Mouse (Mus musculus): ENCODE data around the gene Suv39h1. TPM values are rescaled to one million over a fixed set of nuclear protein-coding genes. Genes with fewer than 3 reads are reported as not detected.
"Not testable (repeated sequence)": the region's sequence is repeated elsewhere in the genome, so short reads cannot be mapped to it uniquely, and the experiment has no call there.

Gene Suv39h1
- total RNA-seq, 2 experiments from 2014 or later, result 4.0 to 4.5 TPM

DNA sequence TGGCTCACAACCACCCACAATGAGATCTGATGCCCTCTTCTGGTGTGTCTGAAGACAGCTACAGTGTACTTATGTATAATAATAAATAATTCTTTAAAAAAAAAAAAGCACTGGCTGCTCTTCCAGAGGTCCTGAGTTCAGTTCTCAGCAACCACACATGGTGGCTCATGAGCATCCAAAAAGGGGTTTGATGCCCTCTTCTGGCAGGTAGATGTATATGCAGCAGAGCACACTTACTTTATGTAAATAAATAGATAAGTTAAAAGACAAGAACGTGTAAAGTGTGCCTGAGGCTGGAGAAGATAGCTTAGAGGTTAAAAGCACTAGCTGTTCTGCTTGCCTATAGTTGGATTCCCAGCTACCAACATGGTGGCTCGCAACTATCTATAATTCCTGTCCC is 49.8 kb downstream of the Suv39h1 start:
- no peak for DNase-seq

- DNase-seq, result no peak
Observed at GRCm38 (mm10) chrX:8020111-8020778, 54.3 kb downstream of the Suv39h1 start.

GRCm38 (mm10) chrX:8018286-8018685 is 56.3 kb downstream of the Suv39h1 start, which contains the start of gene Glod5:
TSS of gene Glod5 (minus strand) at chrX:8018492.
- no peak for DNase-seq

GRCm38 (mm10) chrX:8017142-8017541 is 57.4 kb downstream of the Suv39h1 start:
- DNase-seq, result peak; percentile 7 to 34

- not testable (repeated sequence) for DNase-seq
Observed at GRCm38 (mm10) chrX:8015675-8016074, 58.9 kb downstream of the Suv39h1 start.

- no peak for DNase-seq
Observed at GRCm38 (mm10) chrX:8013569-8014314, 60.8 kb downstream of the Suv39h1 start.

DNA sequence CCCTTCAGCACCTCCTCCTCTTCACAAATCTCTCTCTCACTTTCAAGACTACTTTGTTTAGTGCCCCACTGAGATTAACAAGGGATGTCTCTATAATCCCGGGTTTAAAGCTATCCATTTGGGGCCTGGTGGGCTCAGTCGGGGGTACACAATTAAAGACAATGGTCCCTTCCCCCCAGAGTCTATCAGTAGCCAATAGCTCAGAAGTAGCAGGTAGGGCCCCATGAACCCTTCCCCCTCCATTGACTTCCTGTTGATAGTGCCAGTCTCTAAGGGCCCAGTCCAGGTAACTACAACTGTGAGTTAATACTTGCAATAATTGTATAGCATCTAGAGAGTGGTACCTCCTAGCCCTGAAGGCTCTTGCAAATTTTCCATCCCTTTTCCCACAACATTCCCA is 61.4 kb downstream of the Suv39h1 start:
- no peak for DNase-seq

Other genes with a start within 250 kb of the Suv39h1 start
- 10 to 100 TPM; 19.3 to 23.4 TPM for gene Otud5, start 233.4 kb downstream of the Suv39h1 start, total RNA-seq (2021)
- gene Pim2, start 196.5 kb downstream of the Suv39h1 start, total RNA-seq (2021), result 1 to 10 TPM; 2.2 to 4.3 TPM
- gene Slc35a2, start 190.7 kb downstream of the Suv39h1 start, total RNA-seq (2021), result 10 to 100 TPM; 10.6 to 17.3 TPM
- gene Pqbp1, start 175.5 kb downstream of the Suv39h1 start, total RNA-seq (2021), result 10 to 100 TPM; 21.3 to 23.5 TPM
- 10 to 100 TPM; 47.2 to 49.7 TPM for gene Timm17b, start 175.4 kb downstream of the Suv39h1 start, total RNA-seq (2021)
- gene Gm10491, start 166.9 kb downstream of the Suv39h1 start, total RNA-seq (2021), result not detected
- gene Gm10490, start 165.2 kb downstream of the Suv39h1 start, total RNA-seq (2021), result not detected
- gene Pcsk1n, start 154.9 kb downstream of the Suv39h1 start, total RNA-seq (2021), result under 1 TPM in 1 of 2 experiments, not detected in 1; 0.12 TPM
- gene Eras, start 146.2 kb downstream of the Suv39h1 start, total RNA-seq (2021), result not detected
- 10 to 100 TPM; 10.4 to 11.3 TPM for gene Hdac6, start 126.9 kb downstream of the Suv39h1 start, total RNA-seq (2021)
- not detected for gene Gata1, start 96.7 kb downstream of the Suv39h1 start, total RNA-seq (2021)
- gene Glod5, start 56.3 kb downstream of the Suv39h1 start, total RNA-seq (2021), result not detected
- 1 to 10 TPM; 1.5 to 3.5 TPM for gene Was, start 15.7 kb upstream of the Suv39h1 start, total RNA-seq (2021)
- gene Wdr13, start 58.1 kb upstream of the Suv39h1 start, total RNA-seq (2021), result 10 to 100 TPM; 34.0 to 39.1 TPM
- gene Rbm3, start 71.1 kb upstream of the Suv39h1 start, total RNA-seq (2021), result 10 to 100 TPM; 49.9 to 88.3 TPM
- gene Tbc1d25, start 101.4 kb upstream of the Suv39h1 start, total RNA-seq (2021), result 1 to 10 TPM; 4.0 to 4.3 TPM
- gene Ebp, start 118.8 kb upstream of the Suv39h1 start, total RNA-seq (2021), result 10 to 100 TPM; 17.7 to 20.0 TPM
- gene Porcn, start 131.8 kb upstream of the Suv39h1 start, total RNA-seq (2021), result 1 to 10 TPM; 2.0 to 3.0 TPM
- 10 to 100 TPM in 1 of 2 experiments, 1 to 10 TPM in 1; 9.8 to 12.2 TPM for gene Ftsj1, start 177.6 kb upstream of the Suv39h1 start, total RNA-seq (2021)
- under 1 TPM; 0.36 to 0.67 TPM for gene Slc38a5, start 196.4 kb upstream of the Suv39h1 start, total RNA-seq (2021)

Data from heart, adult 18-20 months (tissue).